Mouse (Mus musculus): ENCODE results near the gene Rhbdf1. TPM values are rescaled to one million over a fixed set of nuclear protein-coding genes. Genes with fewer than 3 reads are reported as not detected.

Rhbdf1 gene
- polyA plus RNA-seq, 1 experiment from 2014 or later: 20.7 TPM

- no peak for ATAC-seq
- Histone ChIP-seq H3K36me3 (ENCODE audit: control insufficient read depth, insufficient read depth) (peaks cover 48% of the 10 kb centered on the region), H3K4me3 (ENCODE audit: low read depth, low read length) (no peak overlapping the region), H3K9ac (ENCODE audit: low read depth, low read length) (no peak overlapping the region), H3K4me1 (replicated peaks; ENCODE audit: control insufficient read depth, insufficient read depth, low read length) (peaks cover 6% of the 10 kb centered on the region; the same call in 1 of the 2 replicates), H3K4me2 (replicated peaks; ENCODE audit: low read depth) (no peak overlapping the region), H3K9me3 (ENCODE audit: control insufficient read depth) (no peaks in the 10 kb centered on the region), H3K27me3 (replicated peaks; ENCODE audit: control insufficient read depth, insufficient read depth, low read length) (no peaks in the 10 kb centered on the region), H3K27ac (ENCODE audit: low read depth, low read length) (no peak overlapping the region)
- 86% methylated on average over 4 of the region's 4 CpGs for WGBS
- 0 out of 2 replicates have a peak, but pooled peaks have one; percentile 15 for TF ChIP-seq CTCF (IDR thresholded peaks at IDR 0.05; ENCODE audit: low read depth)
These were observed 8.1 kb upstream of the Rhbdf1 start for GRCm38 (mm10) chr11:32230220-32230619.

- Histone ChIP-seq H3K27ac (ENCODE audit: low read depth, low read length) (no peak overlapping the region), H3K4me2 (replicated peaks; ENCODE audit: low read depth) (no peak overlapping the region), H3K9ac (ENCODE audit: low read depth, low read length) (no peak overlapping the region), H3K36me3 (ENCODE audit: control insufficient read depth, insufficient read depth) (peaks cover 33% of the 10 kb centered on the region), H3K4me3 (ENCODE audit: low read depth, low read length) (no peak overlapping the region), H3K27me3 (replicated peaks; ENCODE audit: control insufficient read depth, insufficient read depth, low read length) (no peaks in the 10 kb centered on the region), H3K9me3 (ENCODE audit: control insufficient read depth) (no peaks in the 10 kb centered on the region), H3K4me1 (replicated peaks; ENCODE audit: control insufficient read depth, insufficient read depth, low read length) (peaks cover 10% of the 10 kb centered on the region; the same call in 1 of the 2 replicates)
- TF ChIP-seq CTCF (IDR thresholded peaks at IDR 0.05; ENCODE audit: low read depth): no peak
- ATAC-seq: no peak
- 88% methylated on average over 3 of the region's 3 CpGs for WGBS
These were observed 6.3 kb upstream of the Rhbdf1 start for GRCm38 (mm10) chr11:32228292-32228845.

GRCm38 (mm10) chr11:32227555-32227954, 5.5 kb upstream of the Rhbdf1 start:
- H3K4me2 ChIP-seq (replicated peaks; ENCODE audit: low read depth): no peak overlapping the region
- no peak overlapping the region for H3K9ac ChIP-seq (ENCODE audit: low read depth, low read length)
- H3K9me3 ChIP-seq (ENCODE audit: control insufficient read depth): no peaks in the 10 kb centered on the region
- no peak for TF ChIP-seq CTCF (IDR thresholded peaks at IDR 0.05; ENCODE audit: low read depth)
- WGBS: 93% methylated on average over 9 of the region's 9 CpGs
- peaks cover 31% of the 10 kb centered on the region for H3K36me3 ChIP-seq (ENCODE audit: control insufficient read depth, insufficient read depth)
- H3K4me1 ChIP-seq (replicated peaks; ENCODE audit: control insufficient read depth, insufficient read depth, low read length): peaks cover 11% of the 10 kb centered on the region; the same call in 1 of the 2 replicates
- H3K4me3 ChIP-seq (ENCODE audit: low read depth, low read length): no peak overlapping the region
- ATAC-seq: no peak
- H3K27ac ChIP-seq (ENCODE audit: low read depth, low read length): no peak overlapping the region
- no peaks in the 10 kb centered on the region for H3K27me3 ChIP-seq (replicated peaks; ENCODE audit: control insufficient read depth, insufficient read depth, low read length)

- Histone ChIP-seq H3K4me2 (replicated peaks; ENCODE audit: low read depth) (peak overlapping the region; percentile 86), H3K36me3 (ENCODE audit: control insufficient read depth, insufficient read depth) (peaks cover 26% of the 10 kb centered on the region), H3K4me3 (ENCODE audit: low read depth, low read length) (peak overlapping the region; percentile 75), H3K9ac (ENCODE audit: low read depth, low read length) (peak overlapping the region; percentile 77), H3K9me3 (ENCODE audit: control insufficient read depth) (no peaks in the 10 kb centered on the region), H3K27me3 (replicated peaks; ENCODE audit: control insufficient read depth, insufficient read depth, low read length) (no peaks in the 10 kb centered on the region), H3K4me1 (replicated peaks; ENCODE audit: control insufficient read depth, insufficient read depth, low read length) (peaks cover 14% of the 10 kb centered on the region; the same call in 1 of the 2 replicates), H3K27ac (ENCODE audit: low read depth, low read length) (peak overlapping the region; percentile 86; the same call in 1 of the 2 replicates)
- no peak for ATAC-seq
- TF ChIP-seq CTCF (IDR thresholded peaks at IDR 0.05; ENCODE audit: low read depth): no peak
- 24% methylated on average over 1 of the region's 1 CpGs for WGBS
These were observed 4.9 kb upstream of the Rhbdf1 start for GRCm38 (mm10) chr11:32227041-32227440.

- peak within 1 kb of the TSS; percentile 75 for H3K4me3 ChIP-seq (ENCODE audit: low read depth, low read length)
- H3K36me3 ChIP-seq (ENCODE audit: control insufficient read depth, insufficient read depth): peaks cover 19% of the 10 kb centered on the region
- WGBS: 3% methylated on average over 47 of the region's 47 CpGs
- ATAC-seq: peak; percentile 75
- no peaks in the 10 kb centered on the region for H3K9me3 ChIP-seq (ENCODE audit: control insufficient read depth)
- TF ChIP-seq CTCF (IDR thresholded peaks at IDR 0.05; ENCODE audit: low read depth): no peak
- H3K4me1 ChIP-seq (replicated peaks; ENCODE audit: control insufficient read depth, insufficient read depth, low read length): peaks cover 14% of the 10 kb centered on the region; the same call in 1 of the 2 replicates
- H3K9ac ChIP-seq (ENCODE audit: low read depth, low read length): peak within 1 kb of the TSS; percentile 77
- no peaks in the 10 kb centered on the region for H3K27me3 ChIP-seq (replicated peaks; ENCODE audit: control insufficient read depth, insufficient read depth, low read length)
- peak within 1 kb of the TSS; percentile 86 for H3K27ac ChIP-seq (ENCODE audit: low read depth, low read length)
- H3K4me2 ChIP-seq (replicated peaks; ENCODE audit: low read depth): peak within 1 kb of the TSS; percentile 86
These were observed 4.2 kb upstream of the Rhbdf1 start, which contains the start of gene Mpg for GRCm38 (mm10) chr11:32226124-32226871. Gene Mpg, plus strand, starts transcription at chr11:32226505.
